Mouse (Mus musculus) C2C12 (cell line): ENCODE measurements around the gene Gm49395.

Experiments
- CTCF ChIP-seq: IDR thresholded peaks from one replicate; pipeline ENCODE4 v1.5.1; 2011; ENCODE audit not compliant: control insufficient read depth, insufficient read depth, insufficient read length
- FOSL1 ChIP-seq: IDR thresholded peaks from one replicate; pipeline ENCODE4 v1.8.0; 2011; ENCODE audit warnings: mild to moderate bottlenecking, low read length; ENCODE audit not compliant: poor library complexity, insufficient read depth, severe bottlenecking
- MYOD1 ChIP-seq: IDR thresholded peaks from one replicate; pipeline ENCODE4 v1.6.1; 2011; ENCODE audit warnings: low read depth; ENCODE audit not compliant: control insufficient read depth, insufficient read length
- USF1 ChIP-seq: IDR thresholded peaks from one replicate; pipeline ENCODE4 v1.6.1; 2011; ENCODE audit warnings: low read depth, mild to moderate bottlenecking, control low read depth, moderate library complexity

DNA sequence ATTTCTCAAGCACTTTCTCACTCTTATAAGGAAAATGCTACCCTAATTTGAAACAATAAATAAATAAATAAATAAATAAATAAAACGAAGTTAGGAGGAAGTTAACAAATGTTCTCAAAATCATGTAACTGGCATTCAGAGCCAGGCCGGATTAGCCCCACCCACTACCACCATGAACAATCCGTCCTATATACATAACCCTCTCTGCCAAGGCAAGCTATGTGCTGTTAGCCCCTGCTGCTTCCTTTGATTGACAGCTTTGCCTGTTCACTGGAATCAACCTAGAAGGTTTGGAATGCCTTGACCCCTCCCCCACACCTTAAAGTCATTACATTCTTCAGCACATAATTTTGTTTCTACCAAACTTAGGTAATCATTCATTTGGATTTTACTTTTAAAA lies 10.2 kb downstream of the Gm49395 start:
- TF ChIP-seq CTCF (no peak), MYOD1 (no peak), USF1 (no peak), FOSL1 (no peak)
